Mouse (Mus musculus): ENCODE results near the gene Smad6.

DNA sequence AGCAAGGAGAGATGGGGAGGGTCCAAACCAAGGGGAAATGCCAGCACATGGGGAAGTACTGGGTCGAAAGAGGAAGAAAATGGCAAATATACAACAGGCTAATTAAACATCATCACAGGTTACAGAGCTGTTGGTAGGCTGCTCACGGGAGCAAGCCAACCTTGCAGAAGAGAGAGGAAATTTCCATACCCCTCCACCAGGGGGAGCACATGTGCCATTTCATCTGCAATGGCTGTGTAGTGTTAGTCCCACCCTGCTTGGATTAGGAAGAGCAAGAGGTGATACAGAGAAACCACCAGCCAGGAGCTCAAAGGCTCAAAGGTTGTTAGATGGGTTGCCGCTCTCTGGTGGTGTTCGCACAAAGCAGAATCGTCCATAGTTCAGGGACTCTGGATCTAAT is 105.9 kb downstream of the Smad6 start:
- TF ChIP-seq CTCF (IDR thresholded peaks at IDR 0.05; ENCODE audit: control insufficient read depth, insufficient read depth, insufficient replicate concordance, low read depth, low read length) (peak; percentile 74; the same call in 1 of the 2 replicates), POLR2A (IDR thresholded peaks at IDR 0.05; ENCODE audit: control insufficient read depth, low read depth, low read length) (no peak)

All from testis, adult 2 months (tissue).